Mouse (Mus musculus): ENCODE measurements around the gene Amdhd2.
"Not testable (repeated sequence)": the region's sequence is repeated elsewhere in the genome, so short reads cannot be mapped to it uniquely, and the experiment has no call there.

Amdhd2 gene

DNA sequence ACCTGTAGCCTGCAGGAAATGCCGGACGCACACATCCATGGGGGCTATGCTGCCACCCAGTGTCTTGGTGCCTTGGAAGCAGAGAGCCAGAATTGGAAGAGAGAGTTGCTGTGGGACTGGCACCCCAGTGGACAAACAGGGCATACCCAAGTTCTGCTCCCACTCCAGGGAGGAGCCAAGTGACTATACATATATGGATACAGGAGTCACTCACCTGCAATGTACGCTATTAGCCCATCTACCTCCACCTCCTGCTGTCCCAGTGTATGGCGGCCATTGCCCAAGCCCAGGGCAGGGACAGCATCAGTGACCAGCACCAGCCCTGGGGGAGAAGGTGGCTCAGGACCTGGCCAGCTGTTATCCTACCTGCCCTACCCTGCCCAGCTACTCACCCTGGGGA, 6.0 kb downstream of the Amdhd2 start:
- no peak for ATAC-seq (ENCODE audit: insufficient number of reproducible peaks, low FRiP score, low TSS enrichment)

DNA sequence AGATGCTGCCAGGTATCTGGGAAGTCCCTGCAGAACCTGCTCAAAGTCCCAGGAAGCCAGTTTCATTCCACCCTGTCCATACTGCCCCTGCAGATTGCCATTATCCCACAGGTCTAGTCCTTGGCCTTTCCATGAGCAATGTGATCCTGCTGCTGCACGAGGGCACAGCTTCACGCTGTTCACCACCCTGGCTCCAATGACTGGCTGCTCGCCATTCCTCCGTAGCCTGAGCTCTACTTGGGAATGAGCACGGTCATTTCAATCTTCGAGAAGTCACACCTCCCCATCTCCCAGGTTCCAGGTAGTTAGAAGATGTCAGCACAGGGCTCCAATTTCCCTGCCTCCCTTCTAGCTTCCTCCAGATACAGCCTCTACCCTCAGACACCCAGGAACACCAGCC, 6.4 kb downstream of the Amdhd2 start:
- no peak for ATAC-seq (ENCODE audit: insufficient number of reproducible peaks, low FRiP score, low TSS enrichment)

DNA sequence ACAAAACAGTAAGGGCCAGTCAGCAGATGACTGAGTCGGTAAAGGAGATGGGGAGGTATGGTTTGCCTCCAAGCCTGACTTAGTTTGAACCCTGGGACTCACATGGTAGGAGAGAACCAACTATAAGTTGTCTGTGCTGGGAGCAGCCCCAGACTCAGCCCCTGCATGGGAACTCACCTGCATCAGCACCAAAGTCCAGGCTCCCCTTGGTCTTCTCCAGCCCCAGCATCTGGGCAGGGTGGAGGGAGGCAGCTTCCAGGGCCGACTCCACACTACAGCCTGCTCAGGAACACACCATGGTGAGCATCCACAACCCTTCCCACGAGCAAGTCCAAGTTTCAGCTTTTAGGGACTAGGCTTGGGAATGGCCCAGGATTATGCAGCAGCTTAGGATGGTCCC, 7.2 kb downstream of the Amdhd2 start:
- no peak for ATAC-seq (ENCODE audit: insufficient number of reproducible peaks, low FRiP score, low TSS enrichment)

DNA sequence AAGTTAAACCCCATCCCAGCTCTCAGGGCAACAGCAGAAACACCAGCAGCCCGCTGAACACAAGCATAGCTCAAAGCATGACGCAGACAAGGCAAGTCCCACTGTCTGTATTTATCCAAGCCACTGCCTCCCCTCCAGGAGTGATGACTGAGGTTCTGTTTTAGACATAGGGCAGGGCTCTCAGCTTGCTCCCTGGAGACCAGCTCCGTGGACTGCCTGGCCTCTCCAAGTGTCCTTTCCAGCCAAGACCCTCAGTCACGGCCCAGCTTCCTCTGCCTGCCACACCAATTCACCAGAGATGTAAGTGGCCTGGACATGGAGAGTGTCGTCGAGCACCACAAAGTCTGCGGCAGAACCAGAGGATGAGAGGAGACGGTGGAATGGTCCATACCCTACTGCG, 7.8 kb downstream of the Amdhd2 start:
- no peak for ATAC-seq (ENCODE audit: insufficient number of reproducible peaks, low FRiP score, low TSS enrichment)

DNA sequence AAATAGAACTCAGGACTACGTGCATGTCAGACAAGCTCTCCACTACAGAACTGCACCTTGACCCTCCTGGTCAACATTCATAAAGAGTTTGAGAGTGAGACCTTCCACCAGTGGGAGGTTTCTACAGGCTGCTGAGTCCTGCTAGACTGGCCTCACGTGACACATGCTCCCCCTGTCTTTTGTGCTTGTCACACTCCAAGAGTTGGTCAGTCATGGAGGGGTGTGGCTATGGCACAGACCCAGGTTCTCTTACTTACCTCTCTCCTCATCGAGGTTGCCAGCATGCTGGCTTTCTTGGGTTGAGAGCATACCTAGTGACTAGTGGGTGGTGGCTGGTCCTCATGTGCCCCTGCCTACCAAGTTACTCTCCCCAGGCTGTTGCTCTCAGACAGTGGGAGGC, 9.1 kb downstream of the Amdhd2 start:
- ATAC-seq (ENCODE audit: insufficient number of reproducible peaks, low FRiP score, low TSS enrichment) = no peak

DNA sequence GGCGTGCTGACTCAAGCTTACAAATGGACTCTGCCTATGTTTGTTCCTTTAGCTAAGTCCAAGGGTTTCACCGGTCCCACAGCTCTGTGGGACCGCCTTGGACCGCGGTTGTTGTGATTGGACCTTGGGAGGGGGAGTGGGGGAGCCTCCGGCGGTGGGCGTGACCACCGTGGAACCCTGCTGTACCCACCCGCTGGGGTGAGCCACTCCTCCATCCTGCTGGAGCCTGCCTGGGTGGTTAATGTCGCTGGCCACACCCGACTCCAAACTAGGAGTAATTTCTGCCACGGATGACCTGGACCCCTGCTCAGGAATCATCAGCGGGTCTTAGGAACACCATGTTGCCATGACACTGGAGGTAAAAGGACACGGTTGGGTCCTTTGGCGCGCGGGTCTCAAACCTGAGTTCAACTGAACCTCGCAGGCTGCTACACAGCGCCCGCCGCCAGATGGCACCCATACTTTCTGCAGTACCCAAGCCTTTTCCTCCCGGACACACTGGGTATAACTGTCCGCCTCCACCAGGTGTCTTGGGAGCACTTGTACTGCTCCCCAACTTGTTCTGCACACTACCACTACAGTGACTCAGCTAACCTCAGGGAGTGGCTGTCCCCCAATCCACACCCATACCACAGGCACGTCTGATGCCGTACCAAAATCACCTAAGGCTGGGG, 11.5 kb downstream of the Amdhd2 start:
- peak; percentile 68; the same call in 1 of the 2 replicates for ATAC-seq (ENCODE audit: insufficient number of reproducible peaks, low FRiP score, low TSS enrichment)

DNA sequence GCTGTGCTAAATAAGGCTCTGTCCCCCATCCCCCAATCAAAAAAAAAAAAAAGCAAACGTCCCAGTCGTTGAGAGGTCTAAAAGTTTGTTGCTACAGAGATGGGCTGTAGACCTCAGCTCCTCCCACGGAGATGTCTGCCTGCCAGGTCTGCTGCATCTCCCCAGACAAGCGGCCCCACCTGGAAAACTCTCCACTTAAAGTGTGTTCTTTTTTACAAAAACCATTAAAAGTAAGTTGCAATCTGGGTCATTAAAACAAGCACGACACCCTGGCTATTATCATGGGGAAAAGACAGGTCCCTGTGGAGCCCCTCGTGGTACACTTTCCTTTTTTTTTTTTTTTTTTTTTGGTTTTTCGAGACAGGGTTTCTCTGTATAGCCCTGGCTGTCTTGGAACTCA, 12.2 kb downstream of the Amdhd2 start:
- no peak for ATAC-seq (ENCODE audit: insufficient number of reproducible peaks, low FRiP score, low TSS enrichment)

DNA sequence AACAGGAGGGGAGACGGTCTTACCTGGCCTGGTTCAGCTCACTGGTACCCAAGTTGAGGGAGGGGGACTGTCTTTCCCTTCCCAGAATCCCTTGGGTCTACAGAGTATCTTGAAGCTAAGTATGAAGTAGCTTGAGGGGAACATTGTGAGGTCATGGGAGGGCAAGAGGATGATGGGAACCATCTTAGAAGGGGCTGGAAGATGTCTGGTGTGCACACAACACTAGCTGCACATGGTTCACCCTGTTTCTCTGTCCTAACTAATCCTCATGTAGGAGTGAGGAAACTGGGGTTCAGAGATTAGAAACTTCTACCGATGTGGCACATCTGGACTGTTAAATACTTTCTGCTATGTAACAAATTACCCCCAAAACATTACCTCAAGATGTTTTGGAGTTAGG, 12.7 kb downstream of the Amdhd2 start, which contains the start of gene Pdpk1:
TSS of gene Pdpk1 (minus strand) at position 101 of the 400 bp plus-strand sequence.
- ATAC-seq (ENCODE audit: insufficient number of reproducible peaks, low FRiP score, low TSS enrichment) = no peak

DNA sequence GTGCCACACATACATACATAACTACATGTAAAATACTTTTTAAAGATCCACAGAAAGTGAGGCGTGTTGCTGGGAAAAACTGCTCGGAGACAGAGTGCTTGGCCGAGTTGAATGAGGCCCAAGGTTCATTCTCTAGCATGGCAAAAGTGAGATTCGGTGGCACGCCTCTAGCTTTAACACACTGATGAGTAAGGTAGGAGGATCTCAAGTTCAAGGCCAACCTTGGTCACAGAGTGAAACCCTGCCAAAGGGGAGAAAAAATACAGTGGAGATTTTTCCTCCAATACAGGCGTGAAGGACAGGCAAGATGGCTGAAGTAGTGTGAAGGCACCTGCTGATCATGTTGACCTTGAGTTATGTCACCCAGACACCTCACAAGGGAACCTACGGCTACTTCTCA, 14.1 kb downstream of the Amdhd2 start:
- no peak for ATAC-seq (ENCODE audit: insufficient number of reproducible peaks, low FRiP score, low TSS enrichment)

DNA sequence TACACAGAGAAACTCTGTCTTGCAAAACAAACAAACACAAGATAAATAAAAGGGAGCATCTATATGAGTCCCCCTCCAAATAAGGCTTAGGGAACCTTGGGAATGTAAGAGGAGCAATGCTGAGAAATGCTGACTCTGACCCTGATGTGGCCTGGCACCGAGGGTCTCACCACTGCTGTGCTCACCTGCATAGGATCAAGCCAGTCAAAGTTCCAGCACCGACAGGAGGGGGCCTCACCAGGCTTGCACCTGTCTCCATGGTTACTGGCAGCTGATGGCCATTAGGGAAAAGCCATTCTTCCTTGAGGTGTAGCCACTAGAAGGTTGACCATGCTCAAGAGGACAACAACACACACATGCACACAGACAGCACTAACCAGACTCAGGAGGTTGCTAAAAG, 20.7 kb downstream of the Amdhd2 start:
- no peak for ATAC-seq (ENCODE audit: insufficient number of reproducible peaks, low FRiP score, low TSS enrichment)

DNA sequence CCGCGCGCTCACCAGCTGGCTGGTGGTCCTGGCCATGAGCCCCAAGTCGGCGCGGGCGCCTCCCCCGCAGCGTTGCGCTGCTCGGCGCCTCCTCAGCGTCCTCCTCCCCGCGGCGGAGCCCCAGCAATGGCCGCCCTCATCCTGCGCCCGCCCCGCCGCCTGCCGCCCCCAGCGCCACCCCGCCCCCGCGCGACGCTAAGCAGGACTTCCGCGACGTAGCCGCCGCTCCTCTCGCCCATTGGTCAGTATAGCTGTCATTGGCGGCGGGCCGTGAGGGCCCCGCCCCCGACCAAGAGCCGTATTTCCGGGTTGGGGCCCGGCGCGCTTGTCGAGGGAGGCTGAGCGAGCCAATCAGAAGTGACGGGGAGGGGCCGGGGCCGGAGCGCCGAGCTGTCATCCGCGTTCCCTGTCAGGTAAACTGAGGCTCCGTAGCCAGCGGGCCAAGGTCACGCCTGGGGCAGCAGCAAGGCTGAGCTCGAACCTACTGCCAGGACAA, 22.1 kb downstream of the Amdhd2 start:
- ATAC-seq (ENCODE audit: insufficient number of reproducible peaks, low FRiP score, low TSS enrichment) = peak; percentile 98

DNA sequence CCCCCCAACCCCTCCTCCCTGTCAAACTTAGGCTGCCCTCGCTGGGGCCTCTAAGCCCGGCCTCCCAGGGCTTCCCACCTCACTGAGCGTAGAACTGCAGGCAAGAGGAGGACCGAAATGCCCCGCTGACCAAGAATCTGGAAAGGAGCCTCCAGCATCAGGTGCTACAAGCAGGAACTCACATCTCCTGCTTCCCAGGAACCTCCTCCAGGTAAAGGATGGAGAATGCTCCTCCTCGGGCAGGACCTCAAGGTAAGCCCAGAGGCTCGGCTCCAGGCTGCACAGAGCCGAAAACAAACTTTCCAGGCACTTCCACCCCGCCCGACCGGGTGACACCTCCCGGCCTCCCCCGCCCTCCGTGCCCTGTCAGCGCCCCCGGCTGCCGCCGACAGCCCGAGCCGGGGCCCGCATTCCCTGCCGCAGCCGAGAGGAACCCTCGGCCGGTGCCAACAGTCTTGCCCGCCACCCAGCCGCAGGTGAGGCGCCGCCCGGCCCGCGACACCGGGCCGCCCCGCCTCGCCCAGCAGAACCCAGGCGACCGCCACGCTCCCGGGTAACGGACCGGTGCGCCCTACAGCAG, 22.6 kb downstream of the Amdhd2 start:
- peak; percentile 23; the same call in 1 of the 2 replicates for ATAC-seq (ENCODE audit: insufficient number of reproducible peaks, low FRiP score, low TSS enrichment)

DNA sequence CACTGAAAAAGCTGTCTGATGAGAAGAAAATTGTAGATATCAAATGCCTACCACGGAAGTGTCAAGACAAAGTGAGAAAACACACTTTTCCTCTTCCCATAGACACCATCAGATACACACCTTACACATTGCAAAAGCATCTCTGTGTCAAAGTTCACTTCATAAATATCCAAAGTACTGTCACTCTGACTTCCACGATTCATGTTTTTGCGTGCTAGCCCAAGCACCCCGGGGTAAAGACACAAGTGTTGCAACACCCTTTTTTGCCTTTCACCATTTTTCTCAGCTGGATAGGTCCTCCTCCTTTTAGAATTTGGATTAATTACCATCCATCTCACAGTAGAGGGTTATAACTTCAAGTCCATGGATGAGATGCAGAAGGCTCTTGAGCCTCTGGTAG, 23.6 kb downstream of the Amdhd2 start:
- ATAC-seq (ENCODE audit: insufficient number of reproducible peaks, low FRiP score, low TSS enrichment) = no peak

DNA sequence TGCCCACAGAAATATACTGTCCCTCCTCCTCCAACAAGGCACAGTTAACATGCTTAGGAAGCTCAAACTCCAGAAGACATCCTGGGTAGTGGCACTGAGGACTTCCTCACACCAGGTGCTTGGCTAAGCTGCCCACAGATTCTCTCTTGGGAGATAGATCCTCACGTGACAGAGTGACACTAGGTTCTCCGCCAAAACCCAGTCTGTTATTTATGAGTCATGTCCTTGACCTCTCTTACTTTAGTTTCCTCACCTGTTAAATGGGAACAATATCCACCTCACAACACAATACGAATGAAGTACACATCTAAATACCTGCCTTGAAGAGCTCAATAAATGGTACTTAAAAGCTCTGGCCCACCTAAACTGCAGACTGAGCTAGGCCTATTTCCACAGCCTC, 24.3 kb downstream of the Amdhd2 start:
- ATAC-seq (ENCODE audit: insufficient number of reproducible peaks, low FRiP score, low TSS enrichment) = no peak

DNA sequence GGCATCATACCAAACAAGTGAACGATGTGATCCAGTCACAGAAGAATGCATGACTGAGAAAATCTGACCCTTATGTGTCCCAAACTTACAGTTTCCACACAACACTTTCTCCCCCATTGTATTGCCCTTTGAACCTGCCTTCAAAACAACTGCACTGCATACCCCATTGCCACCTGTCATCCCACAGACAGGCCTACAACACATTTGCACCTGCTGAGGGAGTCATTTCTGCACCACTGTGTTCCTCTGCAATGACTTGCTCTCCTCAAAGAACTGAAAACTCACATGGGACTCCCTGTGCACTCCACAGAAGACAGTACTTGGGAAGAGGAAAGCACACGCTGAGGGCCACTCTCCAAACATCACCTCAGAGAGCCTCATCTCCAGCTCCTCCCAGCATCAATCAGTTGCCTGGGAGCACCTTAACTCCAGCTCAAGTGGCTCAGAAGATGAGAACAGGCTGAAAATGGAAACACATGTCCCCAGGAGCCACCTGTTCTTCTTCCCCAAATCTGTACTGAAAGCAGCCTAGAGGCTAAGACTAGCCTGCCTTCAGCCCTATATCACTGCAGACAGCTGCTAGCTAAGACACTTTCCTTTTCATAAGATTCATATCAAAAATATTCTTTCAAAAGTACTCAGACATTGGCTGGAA, 26.2 kb downstream of the Amdhd2 start:
- no peak for ATAC-seq (ENCODE audit: insufficient number of reproducible peaks, low FRiP score, low TSS enrichment)

DNA sequence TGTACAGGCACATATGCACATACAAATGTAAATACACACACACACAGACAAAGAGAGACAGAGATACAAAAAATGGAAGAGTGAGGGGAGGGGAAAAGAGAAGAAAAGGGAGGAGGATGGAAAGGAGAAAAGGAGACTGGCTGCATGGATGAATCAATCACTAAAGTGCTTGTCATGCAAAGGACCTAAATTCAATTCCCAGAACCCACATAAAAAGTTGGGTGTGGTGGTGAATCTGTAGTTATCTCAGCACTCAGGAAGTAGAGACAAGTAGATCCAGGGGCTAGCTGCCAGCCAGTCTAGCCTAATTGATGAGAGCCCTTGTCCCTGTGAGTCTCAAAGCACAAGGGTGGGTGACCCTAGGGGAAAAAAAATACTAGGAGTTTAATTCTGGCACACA, 29.5 kb downstream of the Amdhd2 start:
- ATAC-seq (ENCODE audit: insufficient number of reproducible peaks, low FRiP score, low TSS enrichment) = no peak

DNA sequence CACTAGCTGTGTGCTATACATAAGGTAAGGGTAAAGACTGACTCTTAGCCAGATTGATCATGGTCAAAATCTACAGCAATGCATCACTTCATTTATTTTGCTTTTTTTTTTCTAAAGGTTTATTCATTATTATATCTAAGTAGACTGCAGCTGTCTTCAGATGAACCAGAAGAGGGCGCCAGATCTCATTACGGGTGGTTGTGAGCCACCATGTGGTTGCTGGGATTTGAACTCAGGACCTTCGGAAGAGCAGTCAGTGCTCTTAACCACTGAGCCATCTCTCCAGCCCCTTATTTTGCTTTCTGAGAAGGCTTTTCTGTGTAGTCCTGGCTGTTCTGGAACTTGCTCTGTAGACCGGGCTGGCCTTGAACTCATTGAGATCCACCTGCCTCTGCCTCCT, 30.6 kb downstream of the Amdhd2 start:
- not testable (repeated sequence) for ATAC-seq (ENCODE audit: insufficient number of reproducible peaks, low FRiP score, low TSS enrichment)

DNA sequence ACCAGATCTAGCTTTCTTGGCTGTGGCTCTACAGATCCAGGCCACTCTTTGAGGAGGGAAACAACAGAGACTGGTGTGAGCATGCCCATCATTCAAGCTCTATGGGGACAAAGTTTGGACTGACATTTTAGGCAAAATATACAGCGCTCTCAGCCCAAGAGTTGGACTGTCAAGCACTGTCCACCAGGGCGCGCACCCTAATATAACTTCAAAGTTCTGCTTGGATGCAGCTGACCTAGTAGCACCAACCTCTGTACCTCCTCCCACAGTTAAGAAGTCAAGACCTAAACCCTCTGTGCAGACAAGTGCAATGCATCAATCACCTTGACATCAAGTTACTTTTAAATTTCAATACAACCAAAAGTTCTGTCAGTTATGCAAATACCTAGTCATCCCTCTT, 32.0 kb downstream of the Amdhd2 start:
- ATAC-seq (ENCODE audit: insufficient number of reproducible peaks, low FRiP score, low TSS enrichment) = no peak

DNA sequence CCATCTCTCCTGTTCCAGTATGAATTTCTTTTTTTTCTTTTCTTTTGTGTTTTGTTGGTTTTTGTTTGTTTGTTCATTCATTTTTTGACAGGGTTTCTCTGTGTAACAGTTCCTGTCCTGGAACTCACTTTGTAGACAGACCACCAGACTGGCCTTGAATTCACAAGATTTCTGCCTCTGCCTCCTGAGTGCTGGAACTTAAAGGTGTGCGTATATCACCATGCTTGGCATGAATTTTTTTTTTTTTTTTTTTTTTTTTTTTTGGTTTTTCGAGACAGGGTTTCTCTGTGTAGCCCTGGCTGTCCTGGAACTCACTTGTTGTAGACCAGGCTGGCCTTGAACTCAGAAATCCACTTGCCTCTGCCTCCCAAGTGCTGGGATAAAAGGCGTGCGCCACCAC, 34.3 kb downstream of the Amdhd2 start:
- ATAC-seq (ENCODE audit: insufficient number of reproducible peaks, low FRiP score, low TSS enrichment) = not testable (repeated sequence)

DNA sequence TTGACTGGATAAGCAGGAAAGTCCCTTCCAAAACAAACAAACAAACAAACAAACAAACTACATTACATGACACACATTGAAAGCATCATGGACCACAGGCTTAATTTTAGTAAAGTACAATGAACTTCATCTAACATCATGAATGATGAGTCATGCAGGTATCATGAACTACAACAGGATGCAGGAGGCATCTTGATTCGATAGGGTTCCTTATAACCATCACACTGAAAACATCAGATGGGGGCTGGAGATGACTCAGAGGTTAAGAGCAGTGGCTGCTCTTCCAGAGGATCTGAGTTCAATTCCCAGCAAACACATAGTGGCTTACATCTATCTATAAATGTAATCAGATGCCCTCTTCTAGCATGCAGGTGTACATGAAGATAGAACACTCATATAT, 36.0 kb downstream of the Amdhd2 start:
- no peak for ATAC-seq (ENCODE audit: insufficient number of reproducible peaks, low FRiP score, low TSS enrichment)

DNA sequence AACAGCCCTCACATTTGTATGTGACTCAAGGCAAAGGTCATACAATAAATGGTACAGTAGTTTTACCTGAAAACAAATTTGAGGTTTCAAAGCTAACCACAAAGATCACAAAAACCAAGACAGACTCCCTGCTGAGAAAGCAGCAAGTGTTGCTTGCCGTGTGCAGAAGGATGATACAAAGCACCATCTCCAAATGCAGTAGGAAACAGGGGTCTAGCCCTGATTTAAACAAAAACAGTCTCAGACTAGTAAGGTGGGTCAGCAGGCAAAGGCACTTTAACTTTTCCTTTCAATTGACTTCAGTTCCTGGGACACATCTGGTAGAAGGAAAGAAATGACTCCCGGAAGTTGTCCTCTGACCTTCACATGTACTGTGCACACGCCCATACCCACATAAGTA, 36.8 kb downstream of the Amdhd2 start:
- no peak for ATAC-seq (ENCODE audit: insufficient number of reproducible peaks, low FRiP score, low TSS enrichment)

DNA sequence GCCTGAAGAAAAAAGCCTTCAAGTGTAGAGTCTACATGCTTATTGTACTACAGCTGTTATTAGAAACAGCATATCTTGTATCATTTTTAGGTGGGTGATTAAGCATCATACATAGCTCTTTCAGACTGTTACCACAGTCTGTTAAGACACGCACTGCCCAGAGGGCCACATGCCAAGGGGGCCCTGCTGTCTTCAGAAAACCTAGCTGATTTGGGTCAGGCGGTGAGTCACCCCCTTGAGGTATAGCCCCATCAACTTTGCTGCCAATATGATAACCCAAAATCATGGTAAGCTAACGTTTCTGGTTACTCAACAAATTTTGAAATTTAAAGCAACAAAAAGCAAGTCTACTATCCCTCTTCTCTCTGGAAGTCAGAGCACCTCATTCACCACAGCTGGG, 44.1 kb downstream of the Amdhd2 start:
- ATAC-seq (ENCODE audit: insufficient number of reproducible peaks, low FRiP score, low TSS enrichment) = no peak
